Mouse (Mus musculus) neural tube, embryonic 11.5 days (tissue): ENCODE data around the gene Olfr713. TPM values are rescaled to one million over a fixed set of nuclear protein-coding genes. Genes with fewer than 3 reads are reported as not detected.

Experiments
- ATAC-seq: fragments of 200-750 bp; cut with Nextera tagmentation; 2 replicates; pipeline ENCODE4 v1.8.0; 2017; ENCODE audit warnings: moderate number of reproducible peaks, mild to moderate bottlenecking, moderate TSS enrichment, moderate library complexity; ENCODE audit not compliant: insufficient read depth, low FRiP score, low TSS enrichment
- DNase-seq: peaks from one replicate; pipeline ENCODE4 v3.0.0-alpha.2; 2015; ENCODE audit warnings: low spot score
- H3K27ac ChIP-seq: fragments of 300-500 bp; sonication (generic); 2 replicates; pipeline ENCODE4 v1.5.1; 2014; ENCODE audit warnings: low read depth, mild to moderate bottlenecking, low read length
- H3K27me3 ChIP-seq: fragments of 300-500 bp; sonication (generic); 2 replicates; pipeline ENCODE4 v1.6.1; 2014; ENCODE audit warnings: mild to moderate bottlenecking, low read length, mixed read lengths; ENCODE audit not compliant: control insufficient read depth, insufficient read depth
- H3K36me3 ChIP-seq: fragments of 300-500 bp; sonication (generic); 2 replicates; pipeline ENCODE4 v1.6.1; 2014; ENCODE audit warnings: mild to moderate bottlenecking, low read length, moderate library complexity, mixed read lengths; ENCODE audit not compliant: control insufficient read depth, insufficient read depth
- H3K4me1 ChIP-seq: fragments of 300-500 bp; sonication (generic); 2 replicates; pipeline ENCODE4 v1.6.1; 2014; ENCODE audit warnings: low read length, mixed read lengths; ENCODE audit not compliant: control insufficient read depth, insufficient read depth
- H3K4me2 ChIP-seq: fragments of 300-500 bp; sonication (generic); 2 replicates; pipeline ENCODE4 v1.6.1; 2014; ENCODE audit warnings: low read depth, mild to moderate bottlenecking, moderate library complexity
- H3K4me3 ChIP-seq: fragments of 300-500 bp; sonication (generic); 2 replicates; pipeline ENCODE4 v1.5.1; 2014; ENCODE audit warnings: low read depth, low read length
- H3K9ac ChIP-seq: fragments of 300-500 bp; sonication (generic); 2 replicates; pipeline ENCODE4 v1.6.1; 2014; ENCODE audit warnings: mild to moderate bottlenecking, low read length
- H3K9me3 ChIP-seq: fragments of 300-500 bp; sonication (generic); 2 replicates; pipeline ENCODE4 v1.6.1; 2016; ENCODE audit warnings: low read length; ENCODE audit not compliant: control insufficient read depth
- WGBS: fragments of 180-500 bp; shearing (Covaris S2); extraction: QIAGEN DNeasy Blood & Tissue Kit; methylation state at CpG from one replicate; pipeline ENCODE4 v1.1.7; 2014; 5-methylcytosine and 5-hydroxymethylcytosine counted together
- polyA plus RNA-seq: library from polyadenylated mRNA; unstranded; fragments of >200 nt; fragmentation: Nextera tagmentation; extraction: Ambion mirVana; gene quantifications from 2 replicates; pipeline ENCODE4 v1.2.1, GENCODE M21; 2014

The Olfr713 gene
- polyA plus RNA-seq, 1 experiment from 2014 or later, result not detected

- no peak overlapping the region for H3K9ac ChIP-seq
- H3K4me2 ChIP-seq, result no peak overlapping the region
- WGBS, result 70% methylated on average over 3 of the region's 3 CpGs
- H3K36me3 ChIP-seq, result no peaks in the 10 kb centered on the region
- no peak overlapping the region for H3K27ac ChIP-seq
- no peaks in the 10 kb centered on the region for H3K27me3 ChIP-seq
- no peak overlapping the region for H3K4me3 ChIP-seq
- ATAC-seq, result no peak
- DNase-seq, result no peak
- H3K9me3 ChIP-seq, result no peaks in the 10 kb centered on the region
- no peaks in the 10 kb centered on the region for H3K4me1 ChIP-seq
These were observed 16.6 kb downstream of the Olfr713 start for GRCm38 (mm10) chr7:107047578-107047977.

DNA sequence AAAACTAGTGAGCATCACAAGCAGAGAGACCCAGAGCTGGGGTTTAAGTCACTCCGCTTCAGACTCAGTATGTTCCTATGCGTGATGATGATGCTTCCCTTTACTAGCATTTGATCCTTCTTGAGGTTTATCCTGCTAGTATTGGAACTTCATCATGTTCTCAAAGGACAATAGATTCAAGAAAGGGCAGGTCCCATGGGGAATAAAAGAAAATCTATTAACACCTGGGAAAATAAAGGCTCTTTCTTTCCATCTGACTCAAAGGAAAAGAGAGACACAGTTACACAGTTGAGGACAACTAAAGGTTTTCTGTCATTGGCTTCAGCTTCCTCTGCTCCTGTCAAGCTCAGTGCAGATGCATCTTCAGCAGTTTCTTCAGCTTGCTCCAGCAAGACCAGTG is 39.7 kb downstream of the Olfr713 start, which contains the start of gene Olfr714:
TSS of gene Olfr714 (plus strand) at position 301 of the 400 bp plus-strand sequence.
- Histone ChIP-seq H3K9me3 (no peaks in the 10 kb centered on the region), H3K4me2 (no peak within 1 kb of the TSS), H3K27me3 (no peaks in the 10 kb centered on the region), H3K4me1 (no peaks in the 10 kb centered on the region), H3K36me3 (no peaks in the 10 kb centered on the region), H3K9ac (no peak within 1 kb of the TSS), H3K27ac (no peak within 1 kb of the TSS), H3K4me3 (no peak within 1 kb of the TSS)
- 90% methylated on average over 2 of the region's 2 CpGs for WGBS
- ATAC-seq (no peak), DNase-seq (no peak)

Other genes with a start within 250 kb of the Olfr713 start
- not detected in 2 replicates for gene Olfr699, start 238.0 kb upstream of the Olfr713 start, polyA plus RNA-seq
- gene Olfr700, start 222.3 kb upstream of the Olfr713 start, polyA plus RNA-seq, result not detected in 2 replicates
- gene Olfr701, start 217.0 kb upstream of the Olfr713 start, polyA plus RNA-seq, result not detected in 2 replicates
- not detected in 2 replicates for gene Olfr702, start 197.3 kb upstream of the Olfr713 start, polyA plus RNA-seq
- not detected in 2 replicates for gene Olfr703, start 187.8 kb upstream of the Olfr713 start, polyA plus RNA-seq
- gene Olfr704, start 168.0 kb upstream of the Olfr713 start, polyA plus RNA-seq, result not detected in 2 replicates
- not detected in 2 replicates for gene Olfr705, start 154.3 kb upstream of the Olfr713 start, polyA plus RNA-seq
- gene Olfr706, start 143.0 kb upstream of the Olfr713 start, polyA plus RNA-seq, result not detected in 2 replicates
- gene Olfr707, start 129.9 kb upstream of the Olfr713 start, polyA plus RNA-seq, result not detected in 2 replicates
- gene Olfr1532-ps1, start 123.2 kb upstream of the Olfr713 start, polyA plus RNA-seq, result not detected in 2 replicates
- gene Olfr709-ps1, start 99.0 kb upstream of the Olfr713 start, polyA plus RNA-seq, result not detected in 2 replicates
- not detected in 2 replicates for gene Olfr710, start 82.9 kb upstream of the Olfr713 start, polyA plus RNA-seq
- gene Olfr6, start 67.2 kb upstream of the Olfr713 start, polyA plus RNA-seq, result not detected in 2 replicates
- gene Olfr711, start 55.7 kb upstream of the Olfr713 start, polyA plus RNA-seq, result not detected in 2 replicates
- gene Olfr2, start 25.1 kb upstream of the Olfr713 start, polyA plus RNA-seq, result not detected in 2 replicates
- gene Olfr714, start 39.8 kb downstream of the Olfr713 start, polyA plus RNA-seq, result not detected in 2 replicates
- gene Olfr17, start 62.0 kb downstream of the Olfr713 start, polyA plus RNA-seq, result not detected in 2 replicates
- not detected in 2 replicates for gene Olfr715b, start 79.2 kb downstream of the Olfr713 start, polyA plus RNA-seq
- not detected in 2 replicates for gene Olfr715, start 99.9 kb downstream of the Olfr713 start, polyA plus RNA-seq
- not detected in 2 replicates for gene Olfr716, start 107.2 kb downstream of the Olfr713 start, polyA plus RNA-seq
- not detected in 2 replicates for gene Nlrp14, start 135.8 kb downstream of the Olfr713 start, polyA plus RNA-seq
- gene Rbmxl2, start 178.3 kb downstream of the Olfr713 start, polyA plus RNA-seq, result not detected in 2 replicates